Mouse (Mus musculus) T-cell, adult 66 days (primary cell): ENCODE measurements around the gene Olfr1360. TPM values are rescaled to one million over a fixed set of nuclear protein-coding genes. Genes with fewer than 3 reads are reported as not detected.

Experiments used
- total RNA-seq, 2 experiments: library from RNA; stranded (reverse); gene quantifications; 3 replicates in 1 of 2; 4 replicates in 1 of 2; pipeline ENCODE4 v1.2.4; 2023

Olfr1360 gene
- total RNA-seq: not detected

DNA sequence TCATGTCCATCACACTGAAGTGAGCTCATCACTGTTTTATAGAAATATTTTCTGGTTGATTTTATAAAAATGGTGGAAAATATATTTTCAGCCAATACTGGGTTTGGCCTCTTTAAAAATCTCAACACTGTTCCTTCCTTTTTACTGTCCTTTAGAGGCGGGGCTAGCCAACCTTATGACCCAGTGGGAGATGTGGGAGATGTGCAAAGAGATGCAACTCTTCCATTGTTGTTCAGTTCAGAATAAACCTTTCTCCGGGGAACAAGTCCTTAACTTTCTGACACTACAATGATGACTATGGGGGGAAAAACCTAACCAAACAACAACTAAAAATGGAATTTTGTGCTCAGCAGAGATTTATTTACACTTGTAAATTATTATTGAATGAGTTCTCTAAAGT, at the start of gene Olfr1360:
Gene Olfr1360, minus strand, starts transcription at position 101 of the 400 bp plus-strand sequence.

DNA sequence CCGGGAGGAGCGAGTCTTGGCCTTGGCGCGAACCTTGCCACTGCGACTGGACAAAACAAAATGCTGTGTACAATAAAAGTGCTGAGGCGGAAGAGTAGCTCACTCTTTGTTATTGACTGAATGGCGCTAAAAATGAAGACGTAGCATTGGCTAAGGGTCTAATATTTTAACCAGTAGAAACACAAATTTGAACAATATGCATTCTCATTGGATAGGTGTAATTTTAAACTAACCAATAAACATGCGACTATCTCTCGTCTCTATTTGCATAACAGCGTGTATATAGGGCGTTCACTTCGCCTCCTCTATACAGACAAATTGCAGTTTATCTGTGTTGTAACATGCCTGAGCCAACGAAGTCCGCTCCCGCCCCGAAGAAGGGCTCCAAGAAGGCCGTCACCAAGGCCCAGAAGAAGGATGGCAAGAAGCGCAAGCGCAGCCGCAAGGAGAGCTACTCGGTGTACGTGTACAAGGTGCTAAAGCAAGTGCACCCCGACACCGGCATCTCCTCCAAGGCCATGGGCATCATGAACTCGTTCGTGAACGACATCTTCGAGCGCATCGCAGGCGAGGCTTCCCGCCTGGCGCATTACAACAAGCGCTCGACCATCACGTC, 44.7 kb upstream of the Olfr1360 start, which contains the start of gene Hist1h2bm:
Gene Hist1h2bm, plus strand, starts transcription at position 288 of the 616 bp plus-strand sequence.

DNA sequence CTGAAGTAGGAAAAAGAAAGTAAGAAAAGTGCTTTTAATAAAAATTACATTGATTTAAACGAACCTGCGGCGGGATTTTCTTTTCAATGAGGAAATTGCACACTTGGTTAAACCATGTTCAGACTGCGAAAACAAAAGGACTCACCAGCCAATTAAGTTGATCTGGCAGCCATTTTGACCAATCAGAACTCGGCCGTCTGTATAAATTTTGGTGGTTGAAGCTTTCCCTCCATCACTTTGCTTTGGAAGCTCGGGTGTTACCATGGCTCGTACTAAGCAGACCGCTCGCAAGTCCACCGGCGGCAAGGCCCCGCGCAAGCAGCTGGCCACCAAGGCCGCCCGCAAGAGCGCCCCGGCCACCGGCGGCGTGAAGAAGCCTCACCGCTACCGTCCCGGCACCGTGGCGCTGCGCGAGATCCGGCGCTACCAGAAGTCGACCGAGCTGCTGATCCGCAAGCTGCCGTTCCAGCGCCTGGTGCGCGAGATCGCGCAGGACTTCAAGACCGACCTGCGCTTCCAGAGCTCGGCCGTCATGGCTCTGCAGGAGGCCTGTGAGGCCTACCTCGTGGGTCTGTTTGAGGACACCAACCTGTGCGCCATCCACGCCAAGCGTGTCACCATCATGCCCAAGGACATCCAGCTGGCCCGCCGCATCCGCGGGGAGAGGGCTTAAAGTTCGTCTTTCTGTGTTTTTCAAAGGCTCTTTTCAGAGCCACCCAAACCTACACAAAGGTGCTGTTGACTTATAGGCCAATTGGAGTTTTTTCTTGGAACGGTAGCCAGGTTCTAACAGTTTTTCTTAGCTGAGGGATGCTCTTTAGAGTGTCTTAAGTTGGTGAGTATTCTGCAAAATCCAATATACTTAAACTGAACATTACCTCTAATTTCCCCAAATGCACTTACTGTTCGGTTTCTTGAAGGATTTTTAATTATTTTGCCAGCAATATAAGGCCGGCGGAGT, 40.5 kb upstream of the Olfr1360 start, which contains the start of gene Hist1h3h:
Gene Hist1h3h, plus strand, starts transcription at position 263 of the 961 bp plus-strand sequence.

DNA sequence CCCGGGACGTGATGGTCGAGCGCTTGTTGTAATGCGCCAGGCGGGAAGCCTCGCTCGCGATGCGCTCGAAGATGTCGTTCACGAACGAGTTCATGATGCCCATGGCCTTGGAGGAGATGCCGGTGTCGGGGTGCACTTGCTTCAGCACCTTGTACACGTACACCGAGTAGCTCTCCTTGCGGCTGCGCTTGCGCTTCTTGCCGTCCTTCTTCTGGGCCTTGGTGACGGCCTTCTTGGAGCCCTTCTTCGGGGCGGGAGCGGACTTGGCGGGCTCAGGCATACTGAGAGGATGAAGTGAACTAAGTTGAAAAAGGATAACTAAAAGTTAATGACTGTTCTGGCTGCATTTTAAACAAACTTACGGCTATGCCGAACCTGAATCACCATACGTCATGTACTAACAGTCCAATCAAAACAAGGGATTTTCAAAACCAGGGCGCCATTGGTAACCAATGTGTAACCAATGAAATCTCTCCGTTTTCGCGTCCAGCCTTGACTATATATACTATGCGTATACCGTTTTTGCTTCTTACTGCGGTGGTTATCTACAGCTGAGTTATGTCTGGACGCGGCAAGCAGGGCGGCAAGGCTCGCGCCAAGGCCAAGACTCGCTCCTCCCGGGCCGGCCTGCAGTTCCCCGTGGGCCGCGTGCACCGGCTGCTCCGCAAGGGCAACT, 38.8 kb upstream of the Olfr1360 start, which contains the start of the genes Hist1h2bl and Hist1h2ai:
Gene Hist1h2bl, minus strand, starts transcription at position 280 of the 676 bp plus-strand sequence.
Gene Hist1h2ai, plus strand, starts transcription at position 559 of the 676 bp plus-strand sequence.

DNA sequence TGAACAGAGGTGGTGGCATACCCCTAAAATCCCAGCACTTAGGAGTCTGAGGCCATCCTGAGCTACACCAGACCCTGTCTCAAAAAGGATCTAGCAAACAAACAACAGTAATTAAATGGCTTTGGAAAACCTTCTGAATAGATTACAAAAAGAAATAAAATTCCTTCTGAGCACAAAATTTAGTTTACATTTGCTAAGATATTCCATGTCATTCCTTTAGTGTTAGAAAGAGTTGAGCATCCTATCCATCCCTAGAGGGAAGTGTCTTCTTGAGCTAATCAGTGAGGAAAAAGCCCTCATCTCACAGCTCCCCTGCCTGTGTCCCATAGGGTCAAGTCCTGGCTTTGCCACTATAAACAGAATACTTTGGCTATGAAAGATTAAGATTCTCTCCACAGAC, 20.6 kb upstream of the Olfr1360 start, which contains the start of gene Olfr1359:
Gene Olfr1359, plus strand, starts transcription at position 301 of the 400 bp plus-strand sequence.

DNA sequence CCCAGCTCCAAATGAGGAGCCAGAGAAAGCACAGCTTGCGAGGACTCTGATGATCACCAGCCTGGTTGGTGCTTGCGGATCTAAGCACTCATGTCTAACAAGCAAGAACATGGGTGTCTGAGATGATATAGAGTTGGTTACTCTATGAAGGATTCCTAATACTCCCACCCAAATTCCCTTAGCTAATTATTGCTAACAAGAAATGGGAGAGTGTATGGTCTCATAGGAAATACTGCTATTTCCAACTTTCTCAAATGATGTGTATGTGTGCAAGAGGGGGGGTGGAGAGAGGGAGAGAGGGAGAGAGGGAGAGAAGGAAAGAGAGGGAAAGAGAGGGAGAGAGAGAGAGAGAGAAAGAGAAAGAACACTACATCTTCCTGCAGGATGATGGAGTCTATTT, 13.9 kb downstream of the Olfr1360 start, which contains the start of gene Olfr1361:
Gene Olfr1361, minus strand, starts transcription at position 101 of the 400 bp plus-strand sequence.

DNA sequence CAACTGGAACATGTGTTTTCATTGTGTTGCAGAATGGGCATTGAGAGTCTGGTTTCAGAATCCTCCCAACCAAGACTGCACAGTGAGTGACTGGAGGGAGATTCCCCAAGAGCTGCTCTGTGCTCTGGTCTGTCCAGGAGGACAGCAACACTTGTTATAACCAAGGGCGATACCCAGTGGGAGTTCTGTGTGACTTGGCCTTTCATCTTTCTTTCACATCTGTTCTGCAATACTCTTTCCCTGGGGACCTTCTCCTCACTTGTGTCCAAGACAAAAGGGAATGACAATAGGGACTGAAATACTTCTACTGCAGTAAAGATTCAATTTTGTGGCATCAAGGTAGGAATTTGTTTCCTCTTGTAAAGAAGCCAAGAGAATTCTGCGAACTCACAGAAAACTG, 34.8 kb downstream of the Olfr1360 start, which contains the start of gene Olfr11:
Gene Olfr11, minus strand, starts transcription at position 101 of the 400 bp plus-strand sequence.

Other genes starting within 250 kb of the Olfr1360 start
- under 1 TPM; 0.73 to 0.98 TPM for gene Pgbd1, start 236.3 kb downstream of the Olfr1360 start, total RNA-seq
- 10 to 100 TPM; 54.1 to 55.3 TPM for gene Zscan26, start 223.7 kb downstream of the Olfr1360 start, total RNA-seq
- not detected for gene Nkapl, start 208.9 kb downstream of the Olfr1360 start, total RNA-seq
- gene Zkscan4, start 198.5 kb downstream of the Olfr1360 start, total RNA-seq: not detected
- not detected for gene Gm10065, start 198.0 kb downstream of the Olfr1360 start, total RNA-seq
- gene AK157302, start 182.2 kb downstream of the Olfr1360 start, total RNA-seq: 1 to 10 TPM; 4.4 to 5.9 TPM
- 10 to 100 TPM; 10.6 to 15.1 TPM for gene Gm11273, start 176.0 kb downstream of the Olfr1360 start, total RNA-seq
- gene Zkscan8, start 146.3 kb downstream of the Olfr1360 start, total RNA-seq: 10 to 100 TPM; 11.1 to 11.3 TPM
- gene Olfr1366, start 134.6 kb downstream of the Olfr1360 start, total RNA-seq: not detected
- not detected for gene Olfr1535, start 117.5 kb downstream of the Olfr1360 start, total RNA-seq
- gene Olfr1364, start 95.6 kb downstream of the Olfr1360 start, total RNA-seq: not detected
- not detected for gene Olfr1362, start 63.4 kb downstream of the Olfr1360 start, total RNA-seq
- not detected for gene Olfr11, start 34.9 kb downstream of the Olfr1360 start, total RNA-seq
- gene Olfr1361, start 14.0 kb downstream of the Olfr1360 start, total RNA-seq: not detected
- not detected for gene Olfr1359, start 20.7 kb upstream of the Olfr1360 start, total RNA-seq
- 100 to 1,000 TPM in 1 of 2 experiments, 10 to 100 TPM in 1; 41.0 to 101 TPM for gene Hist1h2bl, start 38.7 kb upstream of the Olfr1360 start, total RNA-seq
- gene Hist1h2ai, start 39.0 kb upstream of the Olfr1360 start, total RNA-seq: 10 to 100 TPM; 69.0 to 85.5 TPM
- gene Hist1h3h, start 40.3 kb upstream of the Olfr1360 start, total RNA-seq: 100 to 1,000 TPM in 1 of 2 experiments, 10 to 100 TPM in 1; 63.3 to 163 TPM
- gene Hist1h2bm, start 44.6 kb upstream of the Olfr1360 start, total RNA-seq: 10 to 100 TPM in 1 of 2 experiments, 1 to 10 TPM in 1; 9.3 to 35.0 TPM
- gene Hist1h4j, start 57.7 kb upstream of the Olfr1360 start, total RNA-seq: 10 to 100 TPM in 1 of 2 experiments, 1 to 10 TPM in 1; 9.9 to 32.0 TPM
- 100 to 1,000 TPM; 339 to 539 TPM for gene Hist1h4k, start 73.1 kb upstream of the Olfr1360 start, total RNA-seq
- gene Hist1h2ak, start 76.4 kb upstream of the Olfr1360 start, total RNA-seq: 10 to 100 TPM; 34.6 to 52.1 TPM
- 100 to 1,000 TPM in 1 of 2 experiments, 10 to 100 TPM in 1; 62.8 to 108 TPM for gene Hist1h2bn, start 76.7 kb upstream of the Olfr1360 start, total RNA-seq
- gene Hist1h1b, start 103.2 kb upstream of the Olfr1360 start, total RNA-seq: 10 to 100 TPM; 20.5 to 68.4 TPM
- gene Hist1h3i, start 106.0 kb upstream of the Olfr1360 start, total RNA-seq: 100 to 1,000 TPM in 1 of 2 experiments, 10 to 100 TPM in 1; 89.3 to 207 TPM
- gene Hist1h2an, start 109.8 kb upstream of the Olfr1360 start, total RNA-seq: 10 to 100 TPM in 1 of 2 experiments, 1 to 10 TPM in 1; 8.2 to 18.6 TPM
- gene Hist1h2bp, start 110.1 kb upstream of the Olfr1360 start, total RNA-seq: 10 to 100 TPM; 22.1 to 55.1 TPM
- 100 to 1,000 TPM in 1 of 2 experiments, 10 to 100 TPM in 1; 85.1 to 138 TPM for gene Hist1h2bq, start 132.8 kb upstream of the Olfr1360 start, total RNA-seq
- gene Hist1h2ao, start 133.1 kb upstream of the Olfr1360 start, total RNA-seq: 100 to 1,000 TPM; 104 to 232 TPM
- 100 to 1,000 TPM; 266 to 341 TPM for gene Hist1h4m, start 134.3 kb upstream of the Olfr1360 start, total RNA-seq
- 100 to 1,000 TPM in 1 of 2 experiments, 10 to 100 TPM in 1; 17.4 to 191 TPM for gene Hist1h4n, start 154.8 kb upstream of the Olfr1360 start, total RNA-seq
- gene Hist1h2ap, start 156.1 kb upstream of the Olfr1360 start, total RNA-seq: 10 to 100 TPM; 52.5 to 94.4 TPM
- 100 to 1,000 TPM in 1 of 2 experiments, 10 to 100 TPM in 1; 85.9 to 136 TPM for gene Hist1h2br, start 156.3 kb upstream of the Olfr1360 start, total RNA-seq